Mouse (Mus musculus) urinary bladder, postnatal 25 days (tissue): ENCODE measurements around the gene Scrg1.
A peak's percentile ranks its signal among the peaks of the same experiment; 100 is the strongest.
"Not testable (repeated sequence)": the region's sequence is repeated elsewhere in the genome, so short reads cannot be mapped to it uniquely, and the experiment has no call there.

Experiments
- DNase-seq: peaks from one replicate; pipeline ENCODE4 v3.0.0; 2022; ENCODE audit warnings: low spot score

Scrg1 gene

DNA sequence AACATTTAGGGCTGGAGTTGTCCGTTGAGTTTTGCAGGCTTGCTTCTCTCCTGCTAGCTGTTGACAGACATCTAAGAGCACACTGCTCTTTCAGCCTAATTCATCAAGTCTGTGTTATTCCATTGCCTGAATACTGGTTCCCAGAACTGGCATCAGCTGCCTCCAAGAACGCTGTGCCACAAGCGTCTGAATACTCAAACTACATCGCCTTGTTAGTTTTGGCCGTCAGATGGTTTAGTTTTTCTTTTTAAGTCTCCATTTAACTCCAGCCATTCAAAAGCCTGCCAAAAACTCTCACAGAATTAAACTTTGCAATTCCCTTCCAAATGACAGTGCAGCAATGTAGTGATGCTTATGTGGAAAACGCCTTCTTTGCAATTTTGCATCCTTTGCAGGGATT, 1.4 kb downstream of the Scrg1 start:
- DNase-seq: no peak

DNA sequence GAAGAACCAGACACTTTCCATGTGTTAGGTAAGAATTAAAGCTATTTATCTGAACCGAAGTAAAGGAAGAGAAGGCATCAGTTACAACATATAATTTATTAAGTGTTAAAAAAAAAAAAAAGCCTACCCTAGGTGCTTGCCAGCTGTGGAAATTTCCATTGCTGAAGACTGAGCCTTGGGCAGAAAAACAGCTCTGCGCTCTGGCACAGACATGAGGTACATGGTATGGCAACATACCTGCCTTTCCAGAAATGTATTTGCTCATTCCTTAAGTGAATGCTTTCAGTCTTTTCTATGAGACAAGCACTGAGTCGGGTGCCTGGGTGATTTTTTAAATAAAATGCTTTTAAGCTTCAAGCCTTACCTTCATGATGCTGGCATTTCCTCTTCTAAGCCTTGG, 2.2 kb downstream of the Scrg1 start:
- no peak for DNase-seq

- no peak for DNase-seq
Measured at GRCm38 (mm10) chr8:57462839-57463238, 7.1 kb downstream of the Scrg1 start.

GRCm38 (mm10) chr8:57463757-57464156, 8.0 kb downstream of the Scrg1 start:
- DNase-seq: no peak

- peak; percentile 43 for DNase-seq
Measured at GRCm38 (mm10) chr8:57468624-57469023, 12.9 kb downstream of the Scrg1 start.

GRCm38 (mm10) chr8:57470863-57471262, 15.1 kb downstream of the Scrg1 start:
- no peak for DNase-seq

DNA sequence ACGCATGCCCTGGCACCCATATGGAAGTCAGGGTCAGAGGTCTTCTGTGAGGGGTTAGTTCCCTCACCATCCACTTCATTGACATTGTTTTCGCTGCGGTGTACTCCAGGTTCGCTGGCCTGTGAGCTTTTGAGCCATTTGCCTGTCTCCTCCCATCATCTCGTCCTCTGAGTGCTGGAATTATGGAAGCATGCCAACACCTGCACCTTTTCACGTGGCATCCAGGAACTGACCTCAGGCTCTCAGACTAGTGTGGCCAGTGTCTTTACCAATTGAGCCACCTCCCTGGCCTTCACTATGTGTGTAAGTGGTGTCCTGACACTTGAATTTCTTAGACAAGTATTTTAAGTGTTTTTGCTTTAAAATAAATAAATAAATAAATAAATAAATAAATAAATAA, 18.0 kb downstream of the Scrg1 start:
- DNase-seq: no peak

- no peak for DNase-seq
Measured at GRCm38 (mm10) chr8:57478406-57478805, 22.7 kb downstream of the Scrg1 start.

DNA sequence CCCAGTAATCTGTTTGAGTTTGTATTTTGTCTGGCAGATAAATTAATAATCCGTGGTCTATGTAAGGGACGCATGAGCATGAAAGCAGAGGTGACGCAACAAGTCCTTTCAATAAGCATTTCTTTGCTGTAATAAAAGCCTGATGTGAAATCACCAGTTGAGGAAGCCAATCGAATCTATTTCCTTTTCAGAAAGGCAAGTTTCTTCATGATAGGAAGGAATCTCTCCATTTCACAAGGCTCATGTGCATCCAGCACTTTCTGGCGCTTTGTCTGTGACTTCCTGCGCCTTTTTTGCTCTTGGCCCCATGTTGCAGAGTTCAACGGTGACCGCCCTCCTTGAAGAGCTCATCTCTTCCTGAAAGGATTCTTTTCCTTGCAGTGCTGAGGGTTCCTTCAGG, 24.0 kb downstream of the Scrg1 start:
- no peak for DNase-seq

DNA sequence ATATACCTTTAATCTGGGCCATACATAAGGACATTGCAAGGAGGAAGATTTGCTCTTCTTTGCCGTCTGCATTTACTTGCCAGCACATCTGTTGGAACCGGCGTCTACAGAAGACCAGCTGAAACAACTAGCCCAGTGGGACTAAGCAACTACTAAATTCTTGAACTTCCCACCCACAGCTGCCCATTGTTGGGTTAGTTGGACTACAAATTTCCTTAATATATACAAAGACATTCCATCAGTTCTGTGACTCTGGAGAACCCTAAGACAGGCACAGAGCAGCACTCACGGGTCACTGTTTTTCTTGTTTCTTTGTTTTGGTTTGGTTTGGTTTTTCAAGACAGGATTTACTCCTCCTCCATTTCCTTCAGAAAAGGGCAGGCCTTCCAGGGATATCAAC, 24.9 kb downstream of the Scrg1 start:
- DNase-seq: no peak

DNA sequence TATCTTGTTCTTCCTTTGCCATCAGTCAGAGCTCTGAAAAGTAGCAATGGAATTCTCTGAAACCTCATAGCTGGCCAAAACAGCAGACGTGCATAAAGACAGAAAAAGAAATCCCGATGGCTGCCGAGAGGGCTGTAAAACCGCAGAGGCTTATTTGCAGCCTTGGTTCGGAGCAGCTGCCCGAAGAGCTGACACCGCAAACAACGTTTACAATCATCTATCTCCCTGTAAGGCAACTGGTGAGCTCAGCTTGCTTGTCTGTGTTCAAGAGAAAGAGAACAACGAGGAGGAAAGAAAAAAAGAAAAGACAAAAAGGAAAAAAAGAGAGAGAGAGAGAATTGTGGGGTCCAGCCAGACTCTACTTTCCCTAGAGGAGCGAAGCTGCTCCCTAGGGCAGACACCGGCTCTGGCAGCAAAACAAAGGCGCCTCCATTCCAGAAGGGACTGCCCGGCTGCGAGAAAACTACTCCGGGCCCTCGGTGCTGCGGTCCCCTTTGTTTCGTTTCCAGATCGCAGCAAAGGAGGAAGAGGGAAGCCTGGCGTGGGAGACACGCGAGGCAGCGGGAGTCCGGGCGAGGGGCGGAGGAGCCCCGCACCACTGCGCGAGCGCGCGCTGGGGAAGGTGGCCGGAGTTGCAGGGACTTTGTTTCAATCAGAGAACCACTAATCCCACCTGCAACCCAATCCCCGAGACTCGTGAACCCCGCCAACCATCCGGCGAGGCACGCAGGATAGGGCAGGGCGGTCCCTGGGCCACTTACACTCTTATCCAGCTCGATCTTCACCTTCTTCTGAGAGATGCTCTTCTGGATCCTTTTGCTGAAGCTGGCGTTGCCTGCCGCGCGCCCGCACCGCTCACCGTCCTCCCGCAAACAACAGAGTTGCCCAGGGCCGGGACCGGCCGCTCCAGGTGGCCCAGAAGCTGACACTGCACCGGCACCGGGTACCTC, 31.0 kb downstream of the Scrg1 start:
- DNase-seq: peak; percentile 31

DNA sequence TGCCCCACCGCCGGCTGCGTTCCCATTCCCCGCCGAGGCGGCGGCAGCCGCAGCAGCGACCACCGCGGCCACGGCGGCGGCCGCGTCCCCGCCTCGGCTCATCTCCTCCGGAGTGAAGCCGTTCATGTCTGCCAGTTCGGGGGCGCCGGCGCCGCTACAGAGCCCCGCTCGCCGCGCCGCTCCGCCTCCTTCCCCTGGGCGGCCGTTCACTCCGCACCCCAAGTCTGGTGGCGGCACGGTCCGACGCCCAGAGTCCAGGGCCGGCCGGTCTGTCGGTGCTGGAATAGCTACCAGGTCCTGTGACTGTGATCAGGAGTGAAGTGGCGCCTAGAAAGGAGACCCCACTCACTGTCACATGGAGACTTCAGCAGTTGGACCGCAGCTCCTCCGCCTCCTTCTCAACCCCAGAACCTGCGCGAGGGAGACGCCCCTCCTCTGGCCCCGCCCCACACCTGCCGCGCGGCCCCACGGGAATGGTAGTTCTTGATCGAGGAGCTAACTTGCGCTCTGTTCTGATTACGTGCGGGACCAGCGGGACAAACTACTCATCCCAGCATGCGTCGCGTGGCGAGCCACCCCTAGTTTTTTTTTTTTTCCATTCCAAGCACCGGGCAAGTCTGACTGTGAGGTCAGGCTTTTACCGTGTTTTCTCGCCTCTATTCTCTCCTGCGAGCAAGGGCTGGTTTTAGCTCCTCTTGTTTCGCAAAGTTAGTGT, 31.9 kb downstream of the Scrg1 start, which contains the start of gene Sap30:
TSS of gene Sap30 (minus strand) at position 420 of the 715 bp plus-strand sequence.
- peak; percentile 94 for DNase-seq

GRCm38 (mm10) chr8:57488312-57488765, 32.6 kb downstream of the Scrg1 start:
- DNase-seq: peak; percentile 29

GRCm38 (mm10) chr8:57489366-57489765, 33.6 kb downstream of the Scrg1 start:
- no peak for DNase-seq

GRCm38 (mm10) chr8:57489896-57490295, 34.2 kb downstream of the Scrg1 start:
- no peak for DNase-seq

DNA sequence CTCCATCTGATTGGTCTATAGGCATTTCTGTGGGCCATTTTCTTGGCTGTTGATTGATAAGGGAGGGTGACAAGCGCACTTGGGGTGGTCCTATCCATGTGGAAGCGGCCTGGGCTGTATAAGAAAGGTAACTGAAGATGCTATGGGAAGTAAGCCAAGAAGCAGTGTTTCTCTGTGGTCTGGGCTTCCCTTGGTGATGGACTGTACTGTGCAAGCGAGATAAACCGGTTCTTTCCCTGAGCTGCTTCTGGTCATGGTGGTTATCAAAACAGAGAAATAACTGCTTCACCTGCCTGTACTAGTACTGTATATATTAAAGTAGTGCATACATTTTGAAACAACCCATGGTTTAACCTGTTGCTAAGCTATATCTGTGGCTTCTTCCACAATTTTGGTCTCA, 36.1 kb downstream of the Scrg1 start:
- no peak for DNase-seq

GRCm38 (mm10) chr8:57498494-57498846, 42.7 kb downstream of the Scrg1 start:
- no peak for DNase-seq

- DNase-seq: peak; percentile 38
Measured at GRCm38 (mm10) chr8:57498847-57499511, 43.3 kb downstream of the Scrg1 start.

GRCm38 (mm10) chr8:57503641-57504040, 47.9 kb downstream of the Scrg1 start:
- peak; percentile 67 for DNase-seq

DNA sequence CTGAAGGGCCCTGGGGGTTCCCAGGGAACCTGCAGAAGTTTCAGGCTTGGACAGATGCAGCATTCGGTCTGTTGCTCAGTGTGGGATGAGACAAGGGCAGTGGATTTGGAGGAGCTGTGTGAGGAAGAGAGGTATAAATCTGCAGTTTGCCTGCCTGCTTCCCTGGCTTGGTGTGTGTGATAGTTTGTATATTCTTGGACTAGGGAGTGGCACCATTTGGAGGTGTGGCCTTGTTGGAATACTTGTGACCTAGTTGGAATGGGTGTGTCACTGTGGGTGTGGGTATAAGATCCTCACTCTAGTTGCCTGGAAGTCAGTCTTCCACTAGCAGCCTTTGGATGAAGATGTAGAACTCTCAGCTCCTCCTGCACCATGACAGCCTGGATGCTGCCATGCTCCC, 49.8 kb downstream of the Scrg1 start:
- not testable (repeated sequence) for DNase-seq

DNA sequence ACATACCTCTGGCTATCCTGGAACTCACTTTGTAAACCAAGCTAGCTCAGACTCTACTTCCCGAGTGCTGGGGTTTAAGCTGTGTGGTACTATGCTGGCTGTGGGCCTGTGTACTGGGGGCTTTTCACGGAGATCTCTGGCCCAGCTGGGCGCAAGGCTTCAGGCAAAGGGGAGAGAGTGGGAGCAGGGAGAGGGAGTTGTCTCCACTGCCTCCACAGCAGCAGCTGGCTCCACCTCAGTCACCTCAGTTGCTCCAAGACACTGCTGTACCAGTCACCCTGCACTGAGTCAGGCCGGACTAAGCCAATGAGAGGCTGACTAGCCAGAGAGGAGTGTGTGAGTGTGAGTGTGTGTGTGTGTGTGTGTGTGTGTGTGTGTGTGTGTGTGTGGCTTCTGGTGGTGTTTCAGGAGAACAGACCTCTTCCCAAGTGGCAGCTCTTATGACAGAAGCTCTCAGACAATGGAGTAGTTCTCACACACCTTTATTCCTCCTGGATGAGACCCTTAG, 51.9 kb downstream of the Scrg1 start:
- DNase-seq: no peak

DNA sequence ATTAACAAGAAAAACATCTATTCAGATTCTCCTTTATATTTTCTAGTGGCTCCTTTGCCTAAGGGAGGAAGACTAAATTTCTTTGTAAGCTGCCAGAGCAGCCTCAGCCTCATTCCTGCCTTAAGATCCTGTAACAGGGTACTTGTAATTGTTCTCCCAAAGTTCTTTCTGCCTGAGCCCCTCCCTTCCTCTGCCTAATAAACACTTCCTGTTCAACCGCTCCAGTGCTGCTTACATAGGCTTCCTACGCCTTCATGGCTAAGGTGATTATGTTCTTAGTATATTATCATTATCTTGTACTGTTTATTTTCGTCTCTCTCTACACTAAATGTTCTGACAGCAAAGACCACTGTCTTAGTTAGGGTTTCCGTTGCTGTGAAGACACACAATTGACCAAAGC, 52.9 kb downstream of the Scrg1 start:
- no peak for DNase-seq
